Mouse (Mus musculus) liver, embryonic 11.5 days (tissue): ENCODE data around the gene Pick1. TPM values are rescaled to one million over a fixed set of nuclear protein-coding genes. Genes with fewer than 3 reads are reported as not detected.

Experiments used
- ATAC-seq: fragments of 200-750 bp; cut with Nextera tagmentation; replicated peaks from 2 replicates; pipeline ENCODE4 v1.8.0; 2017; ENCODE audit warnings: moderate number of reproducible peaks, mild to moderate bottlenecking, moderate TSS enrichment, moderate library complexity; ENCODE audit not compliant: low FRiP score
- DNase-seq: peaks from one replicate; pipeline ENCODE4 v3.0.0-alpha.2; 2017; ENCODE audit warnings: low spot score
- H3K27ac ChIP-seq: fragments of 300-500 bp; sonication (generic); 2 replicates; pipeline ENCODE4 v1.5.1; 2014; ENCODE audit warnings: mild to moderate bottlenecking, low read depth, low read length, control low read depth
- H3K27me3 ChIP-seq: fragments of 300-500 bp; sonication (generic); replicated peaks from 2 replicates; pipeline ENCODE4 v1.6.1; 2014; ENCODE audit warnings: low read length, mixed read lengths; ENCODE audit not compliant: control insufficient read depth, insufficient read depth
- H3K36me3 ChIP-seq: fragments of 300-500 bp; sonication (generic); 2 replicates; pipeline ENCODE4 v1.6.1; 2014; ENCODE audit warnings: mild to moderate bottlenecking, low read length, moderate library complexity, mixed read lengths; ENCODE audit not compliant: control insufficient read depth, insufficient read depth
- H3K4me1 ChIP-seq: fragments of 300-500 bp; sonication (generic); replicated peaks from 2 replicates; pipeline ENCODE4 v1.6.1; 2014; ENCODE audit warnings: low read length, mixed read lengths; ENCODE audit not compliant: control insufficient read depth, insufficient read depth
- H3K4me2 ChIP-seq: fragments of 300-500 bp; sonication (generic); 2 replicates; pipeline ENCODE4 v1.6.1; 2014; ENCODE audit warnings: mild to moderate bottlenecking, control low read depth, moderate library complexity
- H3K4me3 ChIP-seq: fragments of 300-500 bp; sonication (generic); 2 replicates; pipeline ENCODE4 v1.5.1; 2014; ENCODE audit warnings: low read depth, low read length, control low read depth
- H3K9ac ChIP-seq: fragments of 300-500 bp; sonication (generic); 2 replicates; pipeline ENCODE4 v1.6.1; 2014; ENCODE audit warnings: low read depth, low read length, control low read depth
- H3K9me3 ChIP-seq: fragments of 300-500 bp; sonication (generic); 2 replicates; pipeline ENCODE4 v1.6.1; 2016; ENCODE audit warnings: low read length, inconsistent platforms, mixed read lengths; ENCODE audit not compliant: control insufficient read depth
- WGBS: fragments of 180-500 bp; shearing (Covaris S2); extraction: QIAGEN DNeasy Blood & Tissue Kit; methylation state at CpG from one replicate; pipeline ENCODE4 v1.1.7; 2014; 5-methylcytosine and 5-hydroxymethylcytosine counted together
- polyA plus RNA-seq: library from polyadenylated mRNA; unstranded; fragments of >200 nt; fragmentation: Nextera tagmentation; extraction: Ambion mirVana; gene quantifications from 2 replicates; pipeline ENCODE4 v1.2.1, GENCODE M21; 2014

The Pick1 gene
- polyA plus RNA-seq, result 13.5 and 18.0 TPM in 2 replicates

- Histone ChIP-seq H3K27me3 (no peaks in the 10 kb centered on the region), H3K9ac (peak within 1 kb of the TSS; percentile 90), H3K4me2 (peak within 1 kb of the TSS; percentile 98), H3K4me3 (peak within 1 kb of the TSS; percentile 92), H3K36me3 (peaks cover 9% of the 10 kb centered on the region), H3K4me1 (peaks cover 4% of the 10 kb centered on the region; the same call in 1 of the 2 replicates), H3K27ac (peak within 1 kb of the TSS; percentile 87), H3K9me3 (no peaks in the 10 kb centered on the region)
- DNase-seq (peak; percentile 87), ATAC-seq (peak; percentile 85)
- 1% methylated on average over 51 of the region's 51 CpGs for WGBS
These were observed at the start of gene Pick1, which contains the start of gene Gm49486 for GRCm38 (mm10) chr15:79229058-79229821. TSS of gene Pick1 (plus strand) at chr15:79229173. TSS of gene Gm49486 (plus strand) at chr15:79229391.

GRCm38 (mm10) chr15:79185213-79185612 is 43.8 kb upstream of the Pick1 start:
- no peaks in the 10 kb centered on the region for H3K9me3 ChIP-seq
- ATAC-seq (no peak), DNase-seq (no peak)
- H3K4me3 ChIP-seq, result no peak overlapping the region
- H3K27me3 ChIP-seq, result no peaks in the 10 kb centered on the region
- no peak overlapping the region for H3K27ac ChIP-seq
- H3K9ac ChIP-seq, result no peak overlapping the region
- H3K36me3 ChIP-seq, result no peaks in the 10 kb centered on the region
- 76% methylated on average over 10 of the region's 10 CpGs for WGBS
- no peak overlapping the region for H3K4me2 ChIP-seq
- no peaks in the 10 kb centered on the region for H3K4me1 ChIP-seq

- no peak overlapping the region for H3K27ac ChIP-seq
- H3K4me3 ChIP-seq, result no peak overlapping the region
- WGBS, result 76% methylated on average over 8 of the region's 8 CpGs
- H3K9ac ChIP-seq, result no peak overlapping the region
- H3K36me3 ChIP-seq, result no peaks in the 10 kb centered on the region
- no peak overlapping the region for H3K4me2 ChIP-seq
- no peaks in the 10 kb centered on the region for H3K4me1 ChIP-seq
- H3K27me3 ChIP-seq, result no peaks in the 10 kb centered on the region
- no peaks in the 10 kb centered on the region for H3K9me3 ChIP-seq
- ATAC-seq (no peak), DNase-seq (no peak)
These were observed 41.2 kb upstream of the Pick1 start for GRCm38 (mm10) chr15:79187819-79188218.

- Histone ChIP-seq H3K4me1 (peaks cover 3% of the 10 kb centered on the region; the same call in 1 of the 2 replicates), H3K4me3 (no peak overlapping the region), H3K27me3 (0 out of 2 replicates have a peak, but pooled peaks cover 3% of the 10 kb centered on the region), H3K4me2 (no peak overlapping the region), H3K27ac (no peak overlapping the region), H3K36me3 (no peaks in the 10 kb centered on the region), H3K9ac (no peak overlapping the region), H3K9me3 (no peaks in the 10 kb centered on the region)
- no peak for DNase-seq
- ATAC-seq, result no peak
- 92% methylated on average over 2 of the region's 2 CpGs for WGBS
These were observed 37.5 kb upstream of the Pick1 start for GRCm38 (mm10) chr15:79191426-79191825.

GRCm38 (mm10) chr15:79192450-79192849 is 36.5 kb upstream of the Pick1 start:
- 86% methylated on average over 6 of the region's 6 CpGs for WGBS
- Histone ChIP-seq H3K4me2 (no peak overlapping the region), H3K4me1 (peaks cover 3% of the 10 kb centered on the region; the same call in 1 of the 2 replicates), H3K9ac (no peak overlapping the region), H3K27me3 (0 out of 2 replicates have a peak, but pooled peaks cover 3% of the 10 kb centered on the region), H3K4me3 (no peak overlapping the region), H3K9me3 (no peaks in the 10 kb centered on the region), H3K27ac (no peak overlapping the region), H3K36me3 (no peaks in the 10 kb centered on the region)
- DNase-seq (no peak), ATAC-seq (no peak)

- no peak overlapping the region for H3K4me3 ChIP-seq
- H3K4me1 ChIP-seq, result peaks cover 3% of the 10 kb centered on the region; the same call in 1 of the 2 replicates
- ATAC-seq, result no peak
- H3K4me2 ChIP-seq, result peak overlapping the region; percentile 7; the same call in 1 of the 2 replicates
- H3K9ac ChIP-seq, result no peak overlapping the region
- no peaks in the 10 kb centered on the region for H3K9me3 ChIP-seq
- no peak overlapping the region for H3K27ac ChIP-seq
- H3K27me3 ChIP-seq, result 0 out of 2 replicates have a peak, but pooled peaks cover 3% of the 10 kb centered on the region
- DNase-seq, result no peak
- no peaks in the 10 kb centered on the region for H3K36me3 ChIP-seq
- WGBS, result 51% methylated on average over 27 of the region's 27 CpGs
These were observed 35.8 kb upstream of the Pick1 start for GRCm38 (mm10) chr15:79192885-79193845.

- DNase-seq (no peak), ATAC-seq (no peak)
- Histone ChIP-seq H3K36me3 (no peaks in the 10 kb centered on the region), H3K27ac (no peak overlapping the region), H3K27me3 (peaks cover 3% of the 10 kb centered on the region; the same call in 1 of the 2 replicates), H3K9me3 (no peaks in the 10 kb centered on the region), H3K9ac (no peak overlapping the region), H3K4me2 (no peak overlapping the region), H3K4me3 (no peak overlapping the region), H3K4me1 (peaks cover 3% of the 10 kb centered on the region; the same call in 1 of the 2 replicates)
- 51% methylated on average over 9 of the region's 9 CpGs for WGBS
These were observed 34.9 kb upstream of the Pick1 start for GRCm38 (mm10) chr15:79194048-79194447.

GRCm38 (mm10) chr15:79194946-79195345 is 34.0 kb upstream of the Pick1 start:
- DNase-seq (no peak), ATAC-seq (no peak)
- 72% methylated on average over 2 of the region's 2 CpGs for WGBS

More at GRCm38 (mm10) chr15:79194946-79195345, 34.0 kb upstream of the Pick1 start:
- Histone ChIP-seq H3K27ac (no peak overlapping the region), H3K27me3 (peaks cover 3% of the 10 kb centered on the region; the same call in 1 of the 2 replicates), H3K4me3 (no peak overlapping the region), H3K4me2 (no peak overlapping the region), H3K9me3 (no peaks in the 10 kb centered on the region), H3K4me1 (peaks cover 3% of the 10 kb centered on the region; the same call in 1 of the 2 replicates), H3K36me3 (no peaks in the 10 kb centered on the region), H3K9ac (no peak overlapping the region)
